Mouse (Mus musculus): ENCODE data around the gene Grin2d. TPM values are rescaled to one million over a fixed set of nuclear protein-coding genes. Genes with fewer than 3 reads are reported as not detected.
A peak's percentile ranks its signal among the peaks of the same experiment; 100 is the strongest.

Grin2d gene
- polyA plus RNA-seq, 1 experiment, result 0.34 TPM

DNA sequence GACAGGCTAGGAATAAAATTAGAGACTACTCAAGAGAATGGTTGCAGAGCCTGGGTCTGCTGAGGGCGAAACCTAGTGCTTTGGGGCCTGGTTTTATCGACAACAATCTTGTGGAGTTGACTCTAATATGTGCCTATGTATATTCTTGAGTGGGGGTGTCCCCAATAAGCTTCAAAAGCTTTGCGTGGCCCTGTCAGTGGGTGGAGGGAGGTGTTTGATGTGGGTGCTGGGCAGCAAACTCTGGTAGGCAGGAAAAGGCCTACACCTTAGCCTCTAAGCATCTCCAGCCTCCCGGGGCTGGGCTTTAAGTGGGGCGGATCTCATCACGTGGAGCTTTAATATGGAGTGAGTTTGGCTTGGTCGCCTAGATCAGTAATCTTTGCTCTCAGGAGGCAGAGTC lies 79.2 kb downstream of the Grin2d start:
- TF ChIP-seq CTCF (IDR thresholded peaks at IDR 0.05; ENCODE audit: low read depth, low read length) (no peak), POLR2A (IDR thresholded peaks at IDR 0.05; ENCODE audit: borderline replicate concordance, low read depth, low read length) (no peak)
- Histone ChIP-seq H3K27ac (ENCODE audit: insufficient read depth, low read depth, low read length) (no peak overlapping the region), H3K4me3 (ENCODE audit: insufficient read depth, low read length) (no peak overlapping the region), H3K4me1 (ENCODE audit: control insufficient read depth, insufficient read depth, low read length) (no peaks in the 10 kb centered on the region)

DNA sequence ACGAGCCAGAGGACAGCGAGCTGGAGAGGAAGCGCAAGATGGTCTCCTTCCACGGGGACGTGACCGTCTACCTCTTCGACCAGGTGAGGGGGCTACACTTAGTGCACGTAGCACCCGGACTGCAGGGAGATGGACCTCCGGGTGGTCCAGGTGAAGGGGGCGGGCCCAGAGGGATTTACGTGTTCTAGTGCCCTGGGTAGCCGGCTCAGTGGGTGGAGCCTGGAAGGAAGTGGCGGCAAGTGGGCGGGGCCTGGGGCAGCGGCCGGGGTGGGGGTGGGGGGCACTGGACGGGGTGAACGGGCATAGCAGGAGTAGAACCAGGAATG lies 79.7 kb downstream of the Grin2d start:
- H3K4me1 ChIP-seq (ENCODE audit: control insufficient read depth, insufficient read depth, low read length), result no peaks in the 10 kb centered on the region
- peak overlapping the region; percentile 58 for H3K4me3 ChIP-seq (ENCODE audit: insufficient read depth, low read length)
- no peak overlapping the region for H3K27ac ChIP-seq (ENCODE audit: insufficient read depth, low read depth, low read length)
- TF ChIP-seq POLR2A (IDR thresholded peaks at IDR 0.05; ENCODE audit: borderline replicate concordance, low read depth, low read length) (no peak), CTCF (IDR thresholded peaks at IDR 0.05; ENCODE audit: low read depth, low read length) (no peak)

DNA sequence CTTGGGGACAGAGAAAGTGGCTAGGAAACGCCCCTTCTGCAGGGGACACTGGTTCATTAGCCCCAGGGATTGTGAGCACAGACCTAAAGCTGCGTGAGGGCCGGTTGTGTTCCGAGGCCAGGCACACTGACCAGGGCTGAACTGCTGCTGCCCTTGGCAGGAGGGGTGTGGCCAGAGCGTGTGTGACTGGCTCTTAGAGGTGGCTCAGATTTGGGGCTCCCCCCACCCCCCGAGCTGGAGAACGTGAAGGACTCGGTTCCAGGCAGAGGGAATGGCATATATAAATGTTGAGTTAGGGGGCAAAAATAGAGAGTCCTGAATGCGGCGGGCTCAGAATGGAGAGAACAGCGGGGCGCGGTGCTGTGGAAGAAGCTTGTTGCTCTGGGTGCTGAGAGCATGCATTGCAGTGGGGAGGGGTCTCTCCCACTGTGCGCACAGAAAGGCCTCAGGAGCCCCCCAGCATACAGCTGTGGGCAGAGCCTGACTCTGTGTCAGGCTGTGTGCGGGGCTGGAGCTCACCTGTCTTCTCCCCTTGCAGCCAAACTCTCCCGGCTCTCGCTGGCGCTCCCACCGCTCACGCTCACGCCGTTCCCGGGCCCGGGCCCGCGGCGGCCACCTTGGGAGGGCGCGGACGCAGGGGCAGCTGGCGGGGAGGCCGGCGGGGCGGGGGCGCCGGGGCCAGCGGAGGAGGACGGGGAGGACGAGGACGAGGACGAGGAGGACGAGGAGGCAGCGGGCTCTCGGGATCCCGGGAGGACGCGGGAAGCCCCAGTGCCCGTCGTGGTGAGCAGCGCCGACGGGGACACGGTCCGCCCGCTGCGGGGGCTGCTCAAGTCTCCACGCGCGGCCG lies 80.3 kb downstream of the Grin2d start:
- no peaks in the 10 kb centered on the region for H3K4me1 ChIP-seq (ENCODE audit: control insufficient read depth, insufficient read depth, low read length)

GRCm38 (mm10) chr7:45796950-45797349 lies 81.2 kb downstream of the Grin2d start:
- no peak overlapping the region for H3K27ac ChIP-seq (ENCODE audit: insufficient read depth, low read depth, low read length)
- peaks cover under 1% of the 10 kb centered on the region; the same call in 1 of the 2 replicates for H3K4me1 ChIP-seq (ENCODE audit: control insufficient read depth, insufficient read depth, low read length)
- no peak overlapping the region for H3K4me3 ChIP-seq (ENCODE audit: insufficient read depth, low read length)

More for the DNA sequence above, 80.3 kb downstream of the Grin2d start:
- TF ChIP-seq POLR2A (IDR thresholded peaks at IDR 0.05; ENCODE audit: borderline replicate concordance, low read depth, low read length) (no peak), CTCF (IDR thresholded peaks at IDR 0.05; ENCODE audit: low read depth, low read length) (no peak)
- Histone ChIP-seq H3K27ac (ENCODE audit: insufficient read depth, low read depth, low read length) (no peak overlapping the region), H3K4me3 (ENCODE audit: insufficient read depth, low read length) (peak overlapping the region; percentile 58)

DNA sequence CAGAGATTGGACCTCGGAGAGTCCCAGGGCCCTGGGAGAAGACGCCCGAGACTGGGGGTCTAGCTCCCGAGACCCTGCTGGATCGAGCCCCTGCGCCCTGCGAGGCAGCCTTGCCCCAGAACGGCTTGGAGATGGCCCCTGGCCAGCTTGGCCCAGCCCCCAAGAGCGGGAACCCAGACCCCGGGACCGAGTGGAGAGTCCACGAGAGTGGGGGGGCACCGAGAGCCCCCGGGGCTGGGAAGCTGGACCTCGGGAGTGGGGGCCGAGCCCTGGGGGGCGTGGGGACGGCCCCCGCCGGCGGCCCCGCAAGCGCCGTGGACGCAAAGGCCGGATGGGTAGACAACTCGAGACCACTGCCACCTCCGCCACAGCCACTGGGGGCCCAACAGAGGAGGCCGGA lies 83.2 kb downstream of the Grin2d start:
- Histone ChIP-seq H3K4me1 (ENCODE audit: control insufficient read depth, insufficient read depth, low read length) (peaks cover 5% of the 10 kb centered on the region), H3K4me3 (ENCODE audit: insufficient read depth, low read length) (no peak overlapping the region), H3K27ac (ENCODE audit: insufficient read depth, low read depth, low read length) (no peak overlapping the region)
- no peak for TF ChIP-seq POLR2A (IDR thresholded peaks at IDR 0.05; ENCODE audit: borderline replicate concordance, low read depth, low read length)
- TF ChIP-seq CTCF (IDR thresholded peaks at IDR 0.05; ENCODE audit: low read depth, low read length), result no peak

More at GRCm38 (mm10) chr7:45796950-45797349, 81.2 kb downstream of the Grin2d start:
- no peak for TF ChIP-seq POLR2A (IDR thresholded peaks at IDR 0.05; ENCODE audit: borderline replicate concordance, low read depth, low read length)
- no peak for TF ChIP-seq CTCF (IDR thresholded peaks at IDR 0.05; ENCODE audit: low read depth, low read length)

DNA sequence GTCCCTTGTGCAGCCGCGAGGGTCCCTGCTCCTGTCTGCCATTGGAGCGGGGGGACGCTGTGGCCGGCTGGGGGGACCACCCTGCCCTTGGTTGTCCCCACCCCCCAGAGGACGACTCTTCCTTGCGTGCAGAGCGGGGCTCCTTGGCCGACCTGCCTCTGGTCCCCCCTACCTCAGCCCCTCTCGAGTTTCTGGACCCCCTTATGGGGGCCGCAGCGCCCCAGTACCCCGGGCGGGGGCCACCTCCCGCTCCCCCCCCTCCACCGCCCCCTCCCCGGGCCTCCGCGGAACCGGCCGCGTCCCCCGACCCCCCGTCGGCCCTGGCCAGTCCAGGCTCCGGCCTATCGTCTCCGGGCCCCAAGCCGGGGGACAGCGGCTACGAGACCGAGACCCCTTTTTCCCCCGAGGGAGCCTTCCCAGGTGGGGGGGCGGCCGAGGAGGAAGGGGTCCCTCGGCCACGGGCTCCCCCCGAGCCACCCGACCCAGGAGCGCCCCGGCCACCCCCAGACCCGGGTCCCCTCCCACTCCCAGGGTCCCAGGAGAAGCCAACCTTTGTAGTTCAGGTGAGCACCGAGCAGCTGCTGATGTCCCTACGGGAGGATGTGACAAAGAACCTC lies 84.1 kb downstream of the Grin2d start:
- Histone ChIP-seq H3K4me1 (ENCODE audit: control insufficient read depth, insufficient read depth, low read length) (peaks cover 5% of the 10 kb centered on the region), H3K27ac (ENCODE audit: insufficient read depth, low read depth, low read length) (no peak overlapping the region), H3K4me3 (ENCODE audit: insufficient read depth, low read length) (no peak overlapping the region)
- TF ChIP-seq POLR2A (IDR thresholded peaks at IDR 0.05; ENCODE audit: borderline replicate concordance, low read depth, low read length) (no peak), CTCF (IDR thresholded peaks at IDR 0.05; ENCODE audit: low read depth, low read length) (no peak)

- Histone ChIP-seq H3K27ac (ENCODE audit: insufficient read depth, low read depth, low read length) (no peak overlapping the region), H3K4me1 (ENCODE audit: control insufficient read depth, insufficient read depth, low read length) (peaks cover 5% of the 10 kb centered on the region), H3K4me3 (ENCODE audit: insufficient read depth, low read length) (no peak overlapping the region)
- TF ChIP-seq CTCF (IDR thresholded peaks at IDR 0.05; ENCODE audit: low read depth, low read length) (no peak), POLR2A (IDR thresholded peaks at IDR 0.05; ENCODE audit: borderline replicate concordance, low read depth, low read length) (no peak)
These were observed 84.9 kb downstream of the Grin2d start for GRCm38 (mm10) chr7:45793240-45793639.

- no peak for TF ChIP-seq POLR2A (IDR thresholded peaks at IDR 0.05; ENCODE audit: borderline replicate concordance, low read depth, low read length)
- TF ChIP-seq CTCF (IDR thresholded peaks at IDR 0.05; ENCODE audit: low read depth, low read length), result no peak
- Histone ChIP-seq H3K4me1 (ENCODE audit: control insufficient read depth, insufficient read depth, low read length) (peaks cover 5% of the 10 kb centered on the region), H3K4me3 (ENCODE audit: insufficient read depth, low read length) (no peak overlapping the region), H3K27ac (ENCODE audit: insufficient read depth, low read depth, low read length) (no peak overlapping the region)
These were observed 86.3 kb downstream of the Grin2d start for GRCm38 (mm10) chr7:45791756-45792490.

DNA sequence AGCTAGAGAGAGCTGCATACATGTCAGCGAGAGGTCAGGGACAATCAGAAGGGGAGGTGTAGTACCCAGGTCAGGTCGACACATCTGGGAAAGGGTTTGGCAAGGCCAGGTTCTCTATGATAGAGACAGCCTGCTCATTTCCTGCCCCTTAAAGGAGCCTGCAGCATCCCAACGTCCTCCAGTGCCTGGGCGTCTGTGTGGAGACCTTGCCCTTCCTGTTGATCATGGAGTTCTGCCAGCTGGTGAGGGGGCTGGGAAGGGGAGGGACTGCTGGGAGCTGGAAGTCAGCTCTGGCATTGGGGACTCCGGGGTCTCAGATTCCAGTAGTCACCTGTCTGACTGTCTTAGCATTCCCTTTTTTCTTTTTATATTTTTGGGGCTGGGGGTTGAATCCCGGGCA lies 87.5 kb downstream of the Grin2d start:
- H3K4me3 ChIP-seq (ENCODE audit: insufficient read depth, low read length), result no peak overlapping the region
- peaks cover 5% of the 10 kb centered on the region for H3K4me1 ChIP-seq (ENCODE audit: control insufficient read depth, insufficient read depth, low read length)
- no peak overlapping the region for H3K27ac ChIP-seq (ENCODE audit: insufficient read depth, low read depth, low read length)
- TF ChIP-seq POLR2A (IDR thresholded peaks at IDR 0.05; ENCODE audit: borderline replicate concordance, low read depth, low read length) (no peak), CTCF (IDR thresholded peaks at IDR 0.05; ENCODE audit: low read depth, low read length) (no peak)

All from bone marrow macrophage, adult 2 months (primary cell).